Mouse (Mus musculus) ovary, postnatal 36 days (tissue): ENCODE data around the gene Gm7257.

Experiments
- DNase-seq: peaks from one replicate; pipeline ENCODE4 v3.0.0; 2022; ENCODE audit warnings: low spot score, mixed read lengths

The Gm7257 gene

GRCm38 (mm10) chr9:36431584-36431983 is at the start of gene Gm7257:
Gm7257 (plus strand) TSS chr9:36431884.
- DNase-seq = no peak

GRCm38 (mm10) chr9:36402991-36403390 is 28.7 kb upstream of the Gm7257 start:
- no peak for DNase-seq

GRCm38 (mm10) chr9:36435051-36435764 is 3.5 kb downstream of the Gm7257 start:
- DNase-seq = no peak

GRCm38 (mm10) chr9:36475338-36475737 is 43.7 kb downstream of the Gm7257 start, which contains the start of gene Gm9513:
Gm9513 (plus strand) TSS chr9:36475638.
- no peak for DNase-seq
